Mouse (Mus musculus) ovary, adult 18-20 months (tissue): ENCODE measurements around the gene Scn3b.
A peak's percentile ranks its signal among the peaks of the same experiment; 100 is the strongest.

Source experiments
- DNase-seq: peaks from one replicate; pipeline ENCODE4 v3.0.0; 2022; ENCODE audit warnings: low spot score, mixed read lengths

Gene Scn3b

DNA sequence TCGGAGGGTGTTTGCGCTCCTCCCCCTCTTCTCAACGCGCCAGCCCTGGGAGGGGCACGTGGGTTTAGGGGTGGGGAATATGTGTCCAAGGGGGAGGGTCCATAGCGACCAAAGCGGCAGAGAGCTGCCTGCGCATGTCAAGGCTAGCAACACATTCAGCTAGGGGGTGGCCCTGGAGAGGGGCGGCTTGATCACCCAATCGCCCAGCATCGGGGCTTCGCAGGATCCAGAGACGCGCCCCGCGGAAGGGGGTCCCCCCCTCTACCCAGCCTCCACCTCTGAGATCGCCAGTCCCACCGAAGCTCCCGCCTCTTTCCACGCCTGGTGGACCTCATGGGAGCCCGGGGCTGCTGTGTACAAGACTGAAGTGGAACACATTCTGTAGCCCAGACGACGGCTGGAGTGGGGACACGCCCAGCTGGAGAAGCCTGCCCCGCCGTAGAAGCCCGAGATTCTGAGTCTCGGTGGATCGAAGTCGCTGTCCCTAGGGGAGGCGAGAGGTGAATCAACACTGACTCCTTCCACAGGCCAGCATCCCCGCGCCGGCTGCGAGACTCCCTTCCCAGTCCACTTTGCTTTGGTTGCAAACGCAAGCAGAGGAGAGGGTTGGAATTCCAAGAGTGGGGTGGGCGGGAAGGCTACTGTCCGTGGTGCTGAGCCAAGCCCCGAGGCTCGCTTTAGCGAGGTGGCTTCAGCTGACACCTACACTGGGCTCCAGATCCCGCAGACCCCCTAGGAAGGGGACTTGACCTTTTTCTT, at the start of gene Scn3b:
Gene Scn3b, plus strand, starts transcription at position 115 of the 759 bp plus-strand sequence.
- DNase-seq = no peak

DNA sequence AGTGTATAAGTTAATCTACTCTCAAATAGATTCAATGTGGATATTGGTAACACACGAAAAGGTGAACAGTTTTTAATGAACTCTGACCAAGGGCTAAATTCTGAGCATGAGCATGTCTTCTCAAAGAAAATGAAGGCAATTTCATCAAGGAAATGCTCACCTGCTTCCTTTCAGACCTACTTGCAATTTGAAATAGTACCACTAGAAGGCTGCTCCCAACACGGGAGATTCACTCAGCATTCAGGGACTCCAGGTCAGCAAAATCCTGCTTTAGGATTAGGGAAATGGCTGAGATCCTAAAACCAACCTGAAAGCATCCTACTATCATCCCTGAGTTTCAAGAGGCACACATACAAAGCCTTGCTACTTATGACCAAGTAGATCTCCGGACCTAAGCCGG, 44.7 kb upstream of the Scn3b start:
- DNase-seq = no peak

DNA sequence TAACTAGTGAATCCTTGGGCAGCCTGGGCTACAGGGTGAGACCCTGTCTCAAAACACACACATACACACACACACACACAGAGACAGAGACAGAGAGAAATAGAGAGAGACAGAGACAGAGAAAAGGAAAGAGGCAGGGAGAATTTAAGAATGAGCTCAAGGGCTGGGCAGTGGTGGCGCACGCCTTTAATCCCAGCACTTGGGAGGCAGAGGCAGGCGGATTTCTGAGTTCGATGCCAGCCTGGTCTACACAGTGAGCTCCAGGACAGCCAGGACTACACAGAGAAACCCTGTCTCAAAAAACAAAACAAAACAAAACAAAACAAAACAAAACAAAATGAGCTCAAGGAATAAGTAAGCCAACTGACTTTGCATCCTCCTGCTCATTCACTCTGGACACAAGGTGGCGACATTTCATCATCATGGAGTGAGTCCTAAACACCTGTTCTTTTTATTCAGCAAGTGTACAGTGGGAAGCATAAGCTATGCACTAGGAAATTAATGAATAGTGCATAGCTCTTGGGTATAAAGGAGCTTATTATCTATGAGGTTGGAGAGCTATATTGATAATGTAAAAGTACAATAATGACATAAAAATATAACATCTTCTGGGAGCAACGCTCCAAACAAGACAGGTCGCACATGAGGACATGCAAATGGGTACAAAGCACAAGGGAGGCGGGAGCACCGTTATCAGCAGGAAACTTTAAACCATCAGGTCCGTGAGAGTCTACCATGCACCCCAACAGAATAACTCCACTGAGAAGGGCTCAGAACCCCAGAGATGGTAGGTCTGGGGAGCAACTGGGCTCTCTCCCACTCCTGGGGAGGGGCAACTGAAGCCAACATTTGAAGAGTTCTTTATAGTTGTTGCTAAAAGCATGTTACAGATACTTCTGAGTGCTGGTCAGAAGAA, 40.9 kb upstream of the Scn3b start:
- DNase-seq = no peak

DNA sequence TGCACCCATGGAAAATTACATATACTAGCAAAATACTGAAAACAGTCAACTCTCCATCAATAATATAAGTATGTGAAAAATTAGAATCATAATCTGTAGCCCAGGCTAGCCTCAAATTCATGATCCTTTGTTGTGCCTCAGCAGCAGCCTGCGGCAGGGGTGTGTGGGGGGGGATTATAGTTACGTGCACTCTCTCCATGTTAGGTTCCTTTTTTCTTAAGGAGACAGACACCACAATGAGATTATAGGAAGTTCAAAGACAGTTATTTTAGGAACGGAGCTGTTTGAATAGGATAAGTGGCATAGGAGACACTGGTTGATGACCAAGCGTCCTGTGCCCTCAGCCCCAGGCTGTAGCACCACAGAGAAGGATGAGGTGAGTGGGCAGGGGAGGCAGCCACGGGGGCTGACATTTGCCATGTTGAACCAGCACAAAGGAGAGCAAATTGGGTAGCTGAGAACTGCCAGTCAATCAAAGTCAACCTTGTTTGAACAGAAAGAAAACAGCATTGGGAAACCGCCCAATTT, 40.1 kb upstream of the Scn3b start:
- DNase-seq = no peak

DNA sequence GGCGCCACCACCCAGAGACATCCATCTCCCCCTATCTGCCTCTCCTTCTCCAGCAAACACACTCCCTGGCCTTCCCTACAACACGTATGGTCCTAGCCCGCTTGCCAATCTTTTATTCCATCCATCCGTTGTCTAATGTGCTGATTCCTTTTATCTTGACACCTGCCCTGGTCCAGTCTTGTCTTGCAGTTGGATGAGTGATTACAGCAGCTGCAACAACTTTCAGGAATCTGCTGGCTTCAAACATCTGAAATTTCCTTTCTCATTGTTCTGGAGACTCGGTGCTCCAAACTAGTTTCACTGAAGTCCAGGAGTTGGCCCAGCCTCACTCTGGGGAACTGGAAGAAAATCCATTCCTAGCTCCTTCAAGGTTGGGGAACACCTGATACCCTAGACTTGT, 39.5 kb upstream of the Scn3b start:
- DNase-seq = no peak

DNA sequence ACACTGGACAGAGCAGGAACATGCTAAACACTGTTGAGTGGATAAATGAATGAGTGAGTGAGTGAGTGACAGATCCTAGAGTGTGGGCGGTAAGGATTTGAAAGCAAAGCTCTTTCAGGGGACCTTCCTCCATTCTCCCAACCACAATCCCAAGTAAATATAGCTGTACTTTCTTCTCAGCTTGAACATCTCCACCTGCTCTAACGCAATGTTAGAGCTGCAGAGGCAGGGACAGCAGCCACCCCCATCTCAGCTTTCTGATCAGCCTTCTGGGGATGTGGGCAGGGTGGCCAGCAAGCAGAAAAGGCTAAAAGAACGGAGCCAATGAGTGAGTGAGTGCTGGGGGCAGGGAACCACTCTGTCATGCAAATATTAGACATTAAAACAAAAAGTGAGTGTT, 38.0 kb upstream of the Scn3b start:
- DNase-seq = no peak

DNA sequence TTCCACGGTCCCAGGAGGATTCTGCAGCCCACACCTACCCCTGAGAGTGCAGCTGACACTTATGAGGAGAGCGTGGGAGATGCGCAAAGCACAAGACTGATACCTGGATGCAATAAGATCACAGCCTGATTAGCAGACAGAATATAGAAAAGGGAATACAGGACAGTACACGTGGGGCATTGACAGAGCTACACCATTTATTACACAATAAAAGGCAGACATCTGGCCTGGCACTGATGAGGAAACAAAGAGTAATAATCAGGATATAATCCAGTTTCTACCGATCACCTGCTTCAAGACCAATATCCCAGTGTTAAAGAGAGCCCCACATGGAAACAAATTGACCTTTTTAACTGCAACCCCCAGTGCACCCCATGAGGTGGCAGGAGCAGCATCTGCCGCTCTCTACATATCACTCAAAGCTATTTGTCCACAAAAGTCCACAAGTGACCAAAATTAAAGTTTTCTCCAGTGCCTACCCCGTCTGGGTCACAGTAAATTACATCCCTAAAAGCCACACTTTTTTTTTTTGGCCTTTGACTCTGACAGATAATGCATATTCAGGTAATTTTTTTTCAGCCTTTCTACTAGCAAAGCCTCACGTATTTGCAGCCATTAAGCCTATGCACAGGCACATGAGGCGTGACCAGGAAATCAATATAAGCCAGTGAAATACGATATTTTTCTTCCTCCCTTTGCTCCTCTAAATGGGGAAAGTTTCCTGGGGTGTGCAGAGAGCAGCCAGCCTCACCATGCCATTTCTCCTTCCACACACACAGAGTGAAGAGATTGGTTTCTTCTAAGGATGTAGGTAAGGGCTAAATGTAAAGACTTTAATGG, 34.6 kb upstream of the Scn3b start:
- DNase-seq = no peak

DNA sequence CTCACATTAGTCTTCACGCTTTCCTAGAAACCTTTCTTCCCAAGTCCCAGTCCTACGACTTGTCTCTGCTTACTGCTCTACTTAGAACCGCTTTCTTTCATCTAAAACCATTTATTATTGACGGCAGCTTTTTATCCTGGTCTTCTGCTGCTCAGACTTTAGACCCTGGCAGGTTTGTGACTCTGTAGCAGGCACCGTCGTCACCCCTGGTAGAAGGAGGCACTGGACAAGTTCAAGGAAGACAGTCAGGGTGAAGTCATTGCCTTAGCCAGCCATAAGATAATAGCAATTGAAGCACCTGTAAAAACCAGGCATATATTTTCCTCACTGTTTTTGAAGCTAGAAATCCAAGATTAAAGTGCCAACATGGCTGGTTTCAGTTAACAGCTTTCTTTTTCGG, 33.8 kb upstream of the Scn3b start:
- no peak for DNase-seq

DNA sequence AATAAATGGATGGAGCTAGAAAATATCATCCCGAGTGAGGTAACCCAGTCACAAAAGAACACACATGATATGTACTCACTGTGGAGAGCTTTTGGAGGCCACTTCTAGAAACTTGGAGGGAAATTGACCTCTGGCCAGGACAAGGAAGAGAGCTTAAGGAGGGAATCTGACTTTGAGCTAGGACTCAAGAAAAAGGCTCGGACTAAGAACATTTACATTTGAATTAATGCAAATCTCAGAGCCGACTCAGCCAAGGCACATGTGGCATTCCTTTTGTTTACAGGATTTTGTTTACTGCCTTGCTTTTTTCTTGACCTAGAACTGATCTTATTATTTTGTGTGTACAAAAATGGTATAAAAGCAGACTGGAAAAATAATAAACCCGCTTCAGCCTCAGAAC, 29.3 kb upstream of the Scn3b start:
- DNase-seq = no peak

DNA sequence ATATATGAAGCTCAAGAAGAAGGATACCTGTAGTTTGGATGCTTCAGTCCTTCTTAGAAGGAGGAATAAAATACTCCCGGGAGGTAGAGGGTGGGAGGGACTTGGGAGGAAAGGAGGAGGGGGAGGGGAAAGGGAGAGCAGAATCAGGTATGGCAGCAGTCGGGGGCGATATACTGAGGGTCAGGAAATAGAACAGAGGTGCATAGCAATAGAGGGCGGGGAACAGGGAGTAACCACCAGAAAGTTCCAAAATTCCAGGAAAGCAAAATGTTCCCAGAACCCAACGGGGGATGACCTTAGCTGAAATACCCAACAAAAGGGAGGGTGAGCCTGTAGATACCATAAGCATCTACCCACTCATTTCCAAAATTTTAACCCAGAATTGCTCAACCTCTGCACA, 28.7 kb upstream of the Scn3b start:
- DNase-seq = no peak

DNA sequence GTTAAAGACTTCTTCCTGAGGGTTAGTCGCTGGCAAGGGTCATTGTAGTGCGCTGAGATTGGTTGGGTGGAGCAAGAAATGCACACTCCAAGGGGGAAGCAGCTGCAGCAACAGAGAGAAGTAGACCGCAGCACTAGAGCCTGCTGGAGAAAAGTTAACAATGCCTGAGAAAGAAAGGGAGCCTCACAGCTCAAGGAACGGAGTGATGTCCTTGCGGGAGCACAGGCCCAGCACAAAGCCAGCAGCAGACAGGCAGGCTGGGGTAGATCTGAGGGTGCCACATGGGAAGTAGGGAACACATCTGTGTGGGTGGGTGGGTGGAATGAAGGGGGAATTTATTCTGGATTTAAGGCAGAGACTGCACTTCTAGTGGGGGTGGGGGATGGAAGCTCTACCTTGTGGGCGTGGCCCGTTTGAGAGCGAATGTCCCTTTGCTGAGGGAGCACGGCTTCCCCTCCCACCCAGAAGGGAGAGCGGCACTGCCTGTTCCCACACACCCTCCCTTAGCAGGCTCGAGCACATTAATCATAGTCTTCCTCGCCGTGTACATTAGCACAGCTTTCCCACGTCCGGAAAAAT, 27.7 kb upstream of the Scn3b start:
- DNase-seq = peak; percentile 17

DNA sequence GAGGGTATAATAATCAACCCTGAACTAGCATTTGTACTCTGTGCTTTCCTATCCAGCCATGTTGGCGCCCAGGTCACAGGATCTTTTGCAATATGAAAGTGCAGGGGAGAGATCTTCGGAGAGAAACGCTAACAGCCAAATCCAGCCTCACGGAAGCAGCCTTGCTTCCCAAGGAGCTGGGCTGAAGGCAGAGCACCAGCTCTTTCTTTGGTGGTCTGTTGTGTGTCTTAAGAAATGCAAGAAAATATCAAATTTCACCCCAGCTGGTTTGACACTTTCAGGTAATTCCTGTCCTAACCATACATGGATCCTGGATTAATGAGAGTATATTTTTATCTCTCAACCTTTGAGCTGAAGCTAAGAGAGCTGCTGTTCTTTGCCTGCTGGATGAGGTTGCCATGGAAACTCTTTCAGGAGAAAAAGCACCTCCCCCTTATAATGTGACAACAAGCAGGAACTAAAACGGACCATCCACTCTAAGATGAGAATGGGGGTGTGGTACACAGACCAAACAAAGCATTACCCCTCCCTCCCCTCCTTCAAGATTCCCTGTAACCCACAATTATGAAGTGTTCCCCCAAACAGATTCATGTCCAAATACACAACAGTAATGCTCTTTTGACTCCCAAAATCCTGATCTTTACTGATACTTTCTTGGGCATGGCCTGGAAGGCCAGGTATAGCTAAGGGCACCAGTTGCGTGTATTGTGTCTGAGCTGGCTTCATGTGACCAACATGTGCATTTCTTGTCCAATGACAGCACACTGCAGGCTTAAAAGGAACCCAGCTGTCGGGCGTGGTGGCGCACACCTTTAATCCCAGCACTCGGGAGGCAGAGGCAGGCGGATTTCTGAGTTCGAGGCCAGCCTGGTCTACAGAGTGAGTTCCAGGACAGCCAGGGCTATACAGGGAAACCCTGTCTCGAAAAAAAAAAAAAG, 26.8 kb upstream of the Scn3b start:
- no peak for DNase-seq

DNA sequence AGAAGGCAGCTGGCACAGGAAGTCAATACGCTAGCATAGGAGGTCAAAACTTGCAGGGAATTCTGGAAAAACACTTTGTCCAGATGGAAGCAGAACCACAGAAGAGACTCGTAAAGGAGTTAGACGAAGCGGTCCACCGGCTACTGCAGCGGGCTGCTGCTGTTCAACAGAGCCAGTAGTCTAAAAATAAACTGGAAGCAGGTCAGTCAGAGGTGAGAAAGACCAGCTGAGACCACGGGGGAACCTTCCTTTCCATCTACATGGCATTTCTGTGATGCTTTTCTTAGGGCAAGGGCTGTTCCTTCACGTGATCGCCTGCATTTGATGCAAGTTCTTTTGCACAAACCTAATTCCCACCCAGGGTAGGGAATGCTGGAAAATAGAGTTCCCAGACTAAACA, 23.6 kb upstream of the Scn3b start:
- no peak for DNase-seq

DNA sequence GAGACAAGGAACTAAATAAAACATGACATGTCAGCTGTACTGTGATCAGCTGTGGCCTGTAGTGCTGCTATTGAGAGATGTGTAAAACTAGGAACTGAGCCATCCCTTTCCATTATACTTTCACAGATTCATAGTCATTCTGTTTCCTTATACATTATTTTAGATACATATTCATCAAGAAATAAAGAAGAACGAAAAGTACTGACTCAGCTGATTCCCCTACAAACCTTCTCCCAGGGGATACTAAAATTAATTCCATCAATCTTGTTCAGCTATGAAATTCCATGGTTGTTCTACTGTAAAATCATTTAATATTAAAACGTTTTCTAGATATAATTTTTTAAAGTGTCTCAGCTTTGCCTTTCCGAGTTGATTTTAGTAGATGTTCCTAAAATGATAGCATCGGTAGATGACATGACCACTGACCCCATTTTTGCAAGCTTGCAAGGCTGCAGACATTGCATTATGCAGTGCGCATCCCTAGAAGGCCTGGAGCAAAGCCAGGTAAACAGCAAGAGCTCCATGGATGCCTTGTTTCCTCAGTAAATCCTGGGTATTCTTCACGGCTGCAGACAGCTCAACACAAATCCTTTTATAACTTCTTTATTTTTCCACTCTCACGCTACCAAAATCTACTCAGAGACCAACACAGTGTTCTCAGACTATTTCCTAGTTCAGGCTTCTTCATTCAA, 22.9 kb upstream of the Scn3b start:
- DNase-seq = no peak

DNA sequence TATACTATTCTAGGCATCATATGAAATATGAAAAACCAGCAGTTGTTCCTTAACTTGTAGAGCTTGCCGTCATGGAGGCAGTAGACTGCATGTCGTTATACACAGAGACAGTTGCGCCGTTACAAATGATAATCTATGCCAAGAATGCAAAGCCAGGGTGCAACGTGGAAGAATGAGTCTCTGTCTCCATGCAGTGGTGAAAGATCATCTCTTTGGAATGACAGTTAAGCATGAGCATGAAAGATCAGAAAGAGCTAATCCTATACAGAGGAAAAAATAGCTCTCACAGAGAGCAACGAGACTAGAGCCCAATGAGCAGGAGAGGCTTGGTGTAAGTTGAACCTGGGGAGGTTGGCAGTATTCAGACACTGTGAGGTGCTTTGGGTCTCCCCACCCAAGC, 22.3 kb upstream of the Scn3b start:
- no peak for DNase-seq

DNA sequence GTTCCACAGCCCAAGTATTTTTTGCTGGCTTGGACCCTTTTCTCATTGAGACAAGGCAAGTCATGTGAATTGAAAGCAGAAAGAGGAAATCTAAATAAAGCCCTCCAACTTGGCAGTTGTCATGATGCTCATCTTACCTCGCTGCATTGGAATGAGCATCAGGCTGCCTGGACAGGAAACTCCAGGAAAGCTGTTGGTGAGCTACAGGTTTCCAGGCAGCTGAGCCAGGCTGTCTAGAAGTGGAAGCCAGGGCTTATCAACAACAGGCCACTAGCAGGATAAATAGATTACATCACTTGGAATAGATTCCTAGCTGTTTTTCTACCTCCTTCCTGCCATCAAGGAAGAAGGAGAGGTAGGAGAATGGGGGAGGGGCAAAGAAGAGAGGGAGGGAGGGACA, 19.9 kb upstream of the Scn3b start:
- no peak for DNase-seq

DNA sequence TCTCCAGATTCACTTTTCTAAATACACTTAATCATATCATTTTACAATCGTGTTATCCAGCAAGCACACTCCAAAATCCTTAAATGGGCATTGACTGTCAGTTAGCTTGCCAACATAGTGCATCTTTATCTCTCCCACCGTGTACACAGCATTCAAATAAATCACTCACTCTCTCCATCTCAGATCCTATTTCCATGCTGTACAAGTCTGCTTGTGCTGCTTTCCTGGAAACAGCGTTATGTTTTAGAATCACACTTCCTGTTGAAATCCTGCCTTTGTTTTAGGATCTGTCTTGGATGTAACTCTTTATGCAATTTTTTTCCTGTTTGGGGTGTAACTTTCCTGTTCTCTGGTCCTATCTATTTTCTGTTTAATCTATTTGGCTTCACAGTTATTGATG, 16.6 kb upstream of the Scn3b start:
- DNase-seq = no peak

DNA sequence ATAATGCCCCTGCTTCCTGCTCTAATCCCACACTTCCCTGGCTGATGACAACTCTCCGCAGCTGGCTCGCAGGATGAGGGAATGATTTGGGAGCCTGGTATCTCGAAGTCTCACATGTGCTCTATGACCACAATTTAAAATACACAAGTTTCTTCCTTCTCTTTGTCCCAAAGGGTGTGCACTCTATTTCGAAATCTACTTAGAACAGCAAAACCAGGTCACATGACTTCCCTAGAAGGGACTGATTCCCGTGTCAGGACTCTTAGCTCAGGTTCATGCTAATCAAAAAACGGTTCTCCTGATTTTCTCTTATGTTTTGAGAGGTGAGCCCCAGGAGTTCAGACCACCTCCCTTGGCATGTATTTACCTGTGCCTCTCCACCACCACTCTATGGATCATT, 5.1 kb upstream of the Scn3b start:
- no peak for DNase-seq

DNA sequence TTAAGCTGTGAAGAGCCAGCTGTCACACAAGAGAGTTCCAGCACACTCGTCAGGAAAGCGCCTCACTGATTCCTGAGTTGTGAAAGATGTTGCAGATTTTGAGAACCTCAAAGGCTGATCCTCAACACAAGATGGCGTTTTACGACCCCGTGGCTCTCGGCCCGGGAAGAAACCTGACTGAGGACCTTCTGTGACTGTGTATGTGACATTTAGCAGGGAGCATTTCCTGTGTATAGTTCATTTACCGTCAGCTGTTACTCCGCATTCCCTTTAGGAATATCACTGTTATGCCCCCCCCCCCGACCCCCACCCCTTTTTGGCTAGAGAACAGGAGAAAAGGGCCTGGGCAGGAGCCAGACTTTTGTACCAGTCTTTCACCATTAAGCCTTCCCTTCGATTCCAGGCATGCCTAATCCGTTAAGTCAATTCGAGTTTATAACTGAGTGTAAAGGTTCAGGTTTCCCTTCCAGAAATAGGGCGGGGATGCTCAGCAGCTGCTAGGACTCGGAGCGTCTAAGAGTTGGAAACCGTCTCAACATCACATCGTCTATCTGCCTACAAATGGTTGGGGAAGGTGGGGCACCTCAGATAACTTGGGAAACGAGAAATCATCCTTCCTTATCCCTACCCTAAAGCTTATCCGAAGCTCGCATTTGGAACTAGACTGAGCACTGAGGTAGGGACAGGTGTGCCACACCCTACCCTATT, 823 bp upstream of the Scn3b start:
- DNase-seq = no peak

DNA sequence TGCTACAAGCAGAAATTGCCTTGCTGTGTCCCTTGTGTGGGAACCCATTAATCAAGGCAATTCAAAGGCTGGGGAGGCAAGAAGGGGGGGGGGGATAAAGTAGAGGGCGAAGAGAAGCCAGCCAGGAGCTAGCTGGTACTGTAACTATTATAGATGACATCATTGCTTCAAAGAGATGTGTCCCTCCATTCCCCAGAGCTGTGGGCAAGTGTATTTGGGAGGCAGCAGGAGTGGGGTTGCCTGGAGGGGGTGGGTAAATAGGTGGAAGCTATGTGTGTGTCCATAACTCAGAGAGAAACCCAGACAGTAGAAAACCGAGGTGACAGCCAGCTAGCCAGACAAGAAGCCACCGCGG, 292 bp upstream of the Scn3b start:
- DNase-seq = no peak
